Mouse (Mus musculus) ovary, postnatal 36 days (tissue): ENCODE results near the gene Gm13276.
"Not testable (repeated sequence)": the region's sequence is repeated elsewhere in the genome, so short reads cannot be mapped to it uniquely, and the experiment has no call there.

Experiments used
- DNase-seq: peaks from one replicate; pipeline ENCODE4 v3.0.0; 2022; ENCODE audit warnings: low spot score, mixed read lengths

Gene Gm13276

GRCm38 (mm10) chr4:88785409-88785808 lies at the start of gene Gm13276:
Gene Gm13276 (plus strand): TSS chr4:88785709.
- DNase-seq = not testable (repeated sequence)

GRCm38 (mm10) chr4:88738480-88738879 lies 47.0 kb upstream of the Gm13276 start:
- peak; percentile 60 for DNase-seq

- no peak for DNase-seq
Observed at GRCm38 (mm10) chr4:88739036-88739435, 46.5 kb upstream of the Gm13276 start.

GRCm38 (mm10) chr4:88741426-88741825 lies 44.1 kb upstream of the Gm13276 start:
- no peak for DNase-seq

GRCm38 (mm10) chr4:88742771-88743371 lies 42.6 kb upstream of the Gm13276 start:
- DNase-seq = no peak

- no peak for DNase-seq
Observed at GRCm38 (mm10) chr4:88744207-88744606, 41.3 kb upstream of the Gm13276 start.

- DNase-seq = no peak
Observed at GRCm38 (mm10) chr4:88749926-88750325, 35.6 kb upstream of the Gm13276 start.

- peak; percentile 67 for DNase-seq
Observed at GRCm38 (mm10) chr4:88754818-88755340, 30.6 kb upstream of the Gm13276 start, which contains the start of gene Gm13271. Gene Gm13271 (plus strand): TSS chr4:88754868.

- not testable (repeated sequence) for DNase-seq
Observed at GRCm38 (mm10) chr4:88756581-88757513, 28.7 kb upstream of the Gm13276 start.

- DNase-seq = peak; percentile 88
Observed at GRCm38 (mm10) chr4:88757628-88758031, 27.9 kb upstream of the Gm13276 start.

- DNase-seq = not testable (repeated sequence)
Observed at GRCm38 (mm10) chr4:88758751-88759150, 26.8 kb upstream of the Gm13276 start.

GRCm38 (mm10) chr4:88759610-88760268 lies 25.8 kb upstream of the Gm13276 start, which contains the start of gene Gm13283:
Gene Gm13283 (plus strand): TSS chr4:88760119.
- DNase-seq = not testable (repeated sequence)

- DNase-seq = peak; percentile 83
Observed at GRCm38 (mm10) chr4:88760431-88760830, 25.1 kb upstream of the Gm13276 start.

- DNase-seq = peak; percentile 61
Observed at GRCm38 (mm10) chr4:88761776-88762175, 23.7 kb upstream of the Gm13276 start.

GRCm38 (mm10) chr4:88762341-88762740 lies 23.2 kb upstream of the Gm13276 start:
- DNase-seq = not testable (repeated sequence)

- DNase-seq = peak; percentile 60
Observed at GRCm38 (mm10) chr4:88763384-88764018, 22.0 kb upstream of the Gm13276 start.

- DNase-seq = not testable (repeated sequence)
Observed at GRCm38 (mm10) chr4:88773534-88773933, 12.0 kb upstream of the Gm13276 start, which contains the start of gene Gm13290. Gene Gm13290 (plus strand): TSS chr4:88773834.

GRCm38 (mm10) chr4:88776622-88777021 lies 8.9 kb upstream of the Gm13276 start, which contains the start of gene Gm13289:
Gene Gm13289 (plus strand): TSS chr4:88776922.
- DNase-seq = not testable (repeated sequence)

GRCm38 (mm10) chr4:88779550-88779949 lies 6.0 kb upstream of the Gm13276 start, which contains the start of gene Gm13272:
Gene Gm13272 (plus strand): TSS chr4:88779850.
- not testable (repeated sequence) for DNase-seq

- DNase-seq = not testable (repeated sequence)
Observed at GRCm38 (mm10) chr4:88780320-88780719, 5.2 kb upstream of the Gm13276 start.

- DNase-seq = not testable (repeated sequence)
Observed at GRCm38 (mm10) chr4:88781831-88782230, 3.7 kb upstream of the Gm13276 start, which contains the start of gene Ifnz. Gene Ifnz (plus strand): TSS chr4:88782131.
